23 mouse cellular contexts compared by ENCODE assay signal in genomic region chr13:118819785-118820184, GRCm38 (mm10).
DNase-seq lines count a peak whose midpoint lies in the region; ATAC-seq and TF ChIP-seq lines count a peak whose summit lies in the region.
"Had no signal": no experiment of that assay in that cellular context is flagged by ENCODE, and none has a peak within 500 bp of the region (broad histone marks: within the 10 kb centered on the region; RNA-seq: fewer than 3 reads in every experiment).

No protein-coding gene starts in this region.

- no peak for ATAC-seq in midbrain, postnatal 0 days (ENCODE audit: low FRiP score)
- ATAC-seq in midbrain, embryonic 14.5 days (ENCODE audit: low FRiP score, low TSS enrichment), result no peak
- no peak for ATAC-seq in forebrain, embryonic 13.5 days
- ATAC-seq: activated CD4-positive, CD25-positive, alpha-beta regulatory T cell, adult 4 months; CD4-positive, CD25-positive, alpha-beta regulatory T cell, adult 4 months; Patski had no signal

- no peak overlapping the region for H3K4me2 ChIP-seq in midbrain, postnatal 0 days (ENCODE audit: low read depth, low read length, poor library complexity, severe bottlenecking)
- H3K4me2 ChIP-seq in midbrain, embryonic 14.5 days (ENCODE audit: low read length), result no peak overlapping the region
- peak overlapping the region; percentile 66 for H3K4me2 ChIP-seq in CH12.LX (ENCODE audit: insufficient read depth, low read depth, poor library complexity, severe bottlenecking)
- H3K4me2 ChIP-seq in forebrain, embryonic 13.5 days, result no peak overlapping the region

- TF ChIP-seq CTCF in midbrain, postnatal 0 days (IDR thresholded peaks at IDR 0.05), result 0 out of 2 replicates have a peak, but pooled peaks have one; percentile 8
- TF ChIP-seq CTCF in CH12.LX (conservative IDR thresholded peaks at IDR 0.05 in 1 of 2, IDR thresholded peaks at IDR 0.05 in 1 of 2; ENCODE audit: low read depth in 2 of 2, low read length in 2 of 2), result peak in 1 of 2 experiments; percentile 61; a peak in 2 of 4 replicates

- TF ChIP-seq RAD21 in CH12.LX (IDR thresholded peaks at IDR 0.05; ENCODE audit: low read depth, low read length), result peak; percentile 53

- no peak overlapping the region for H3K9ac ChIP-seq in midbrain, postnatal 0 days (replicated peaks; ENCODE audit: low read length, poor library complexity, severe bottlenecking)
- H3K9ac ChIP-seq in midbrain, embryonic 14.5 days (replicated peaks; ENCODE audit: low read length), result no peak overlapping the region
- no peak overlapping the region for H3K9ac ChIP-seq in CH12.LX (ENCODE audit: insufficient read depth, low read depth)
- no peak overlapping the region for H3K9ac ChIP-seq in forebrain, embryonic 13.5 days

- WGBS in midbrain, postnatal 0 days, result 84% methylated on average over 6 of the region's 6 CpGs
- WGBS in midbrain, embryonic 14.5 days, result 88% methylated on average over 6 of the region's 6 CpGs
- 74% methylated on average over 6 of the region's 6 CpGs for WGBS in limb, embryonic 10.5 days
- WGBS in forebrain, embryonic 13.5 days, result 89% methylated on average over 6 of the region's 6 CpGs

- H3K9me3 ChIP-seq in midbrain, postnatal 0 days (ENCODE audit: low read length), result no peaks in the 10 kb centered on the region
- H3K9me3 ChIP-seq in midbrain, embryonic 14.5 days (ENCODE audit: control insufficient read depth, low read length), result no peaks in the 10 kb centered on the region
- H3K9me3 ChIP-seq in CH12.LX (replicated peaks; ENCODE audit: low read length), result no peaks in the 10 kb centered on the region
- H3K9me3 ChIP-seq in limb, embryonic 10.5 days (replicated peaks), result no peaks in the 10 kb centered on the region
- no peaks in the 10 kb centered on the region for H3K9me3 ChIP-seq in forebrain, embryonic 13.5 days (replicated peaks)
- H3K9me3 ChIP-seq: G1E had no signal

- H3K27me3 ChIP-seq in midbrain, postnatal 0 days (ENCODE audit: insufficient read depth, low read length), result no peaks in the 10 kb centered on the region
- no peaks in the 10 kb centered on the region for H3K27me3 ChIP-seq in midbrain, embryonic 14.5 days (ENCODE audit: control insufficient read depth, insufficient read depth, low read length)
- no peaks in the 10 kb centered on the region for H3K27me3 ChIP-seq in CH12.LX (replicated peaks)
- no peaks in the 10 kb centered on the region for H3K27me3 ChIP-seq in limb, embryonic 10.5 days (ENCODE audit: low read depth, poor library complexity, severe bottlenecking)
- no peaks in the 10 kb centered on the region for H3K27me3 ChIP-seq in forebrain, embryonic 13.5 days
- H3K27me3 ChIP-seq: Patski had no signal

- TF ChIP-seq EP300 in CH12.LX (IDR thresholded peaks at IDR 0.05; ENCODE audit: low read length), result no peak

- no peak overlapping the region for H3K4me3 ChIP-seq in midbrain, postnatal 0 days (ENCODE audit: low read depth, low read length)
- H3K4me3 ChIP-seq in midbrain, embryonic 14.5 days (replicated peaks; ENCODE audit: low read depth, low read length), result no peak overlapping the region
- H3K4me3 ChIP-seq in CH12.LX (replicated peaks in 1 of 3; ENCODE audit: low read depth in 2 of 3, low read length in 2 of 3, poor library complexity in 1 of 3), result no peak overlapping the region
- H3K4me3 ChIP-seq in limb, embryonic 10.5 days, result no peak overlapping the region
- H3K4me3 ChIP-seq in forebrain, embryonic 13.5 days, result no peak overlapping the region

- H3K36me3 ChIP-seq in midbrain, postnatal 0 days (ENCODE audit: insufficient read depth, low read length), result no peaks in the 10 kb centered on the region
- no peaks in the 10 kb centered on the region for H3K36me3 ChIP-seq in midbrain, embryonic 14.5 days (ENCODE audit: control insufficient read depth, insufficient read depth, low read length)
- H3K36me3 ChIP-seq in CH12.LX (replicated peaks in 1 of 2; ENCODE audit: control insufficient read depth in 1 of 2, insufficient read depth in 1 of 2, low read length in 1 of 2), result no peaks in the 10 kb centered on the region
- H3K36me3 ChIP-seq in limb, embryonic 10.5 days, result no peaks in the 10 kb centered on the region
- H3K36me3 ChIP-seq in forebrain, embryonic 13.5 days (ENCODE audit: poor library complexity, severe bottlenecking), result no peaks in the 10 kb centered on the region
- H3K36me3 ChIP-seq: G1E had no signal

- in situ Hi-C loops in CH12.LX (cut with MboI; ENCODE audit: low pct_ligation_motif_present, low pct_unique_long_range_greater_than_20kb, low sequenced_read_pairs), result no loop called here

- no peak for TF ChIP-seq POLR2A in CH12.LX (IDR thresholded peaks at IDR 0.05; ENCODE audit: low read depth, low read length)

- no peak for DNase-seq in midbrain, postnatal 0 days (ENCODE audit: low spot score)
- no peak for DNase-seq in midbrain, embryonic 14.5 days
- DNase-seq in CH12.LX (ENCODE audit: extremely low read depth) (peak; percentile 37), NIH3T3 (ENCODE audit: low read depth) (peak; percentile 9)
- no peak for DNase-seq in limb, embryonic 10.5 days (ENCODE audit: low spot score)
- no peak for DNase-seq in layer of hippocampus, adult 18-20 months (ENCODE audit: low spot score in 2 of 2)
- no peak for DNase-seq in layer of hippocampus, adult 9-10 months (ENCODE audit: low spot score)
- DNase-seq: adrenal gland, adult 2 months; adrenal gland, adult 8-10 months; adrenal gland, postnatal 10 days; adrenal gland, postnatal 14 days; adrenal gland, postnatal 25 days; adrenal gland, postnatal 36 days; B cell, adult 2 months; cerebellum, adult 11 months; cerebellum, adult 11-12 months; cerebellum, adult 18-20 months; cerebellum, adult 2 months had no signal

- dilution Hi-C loops in CH12.LX (cut with MboI; ENCODE audit: extremely low pct_ligation_motif_present, extremely low pct_unique_long_range_greater_than_20kb, low sequenced_read_pairs), result no loop called here

- no peak overlapping the region for H3K27ac ChIP-seq in midbrain, postnatal 0 days (ENCODE audit: low read depth, low read length)
- no peak overlapping the region for H3K27ac ChIP-seq in midbrain, embryonic 14.5 days (replicated peaks; ENCODE audit: low read depth, low read length)
- H3K27ac ChIP-seq in CH12.LX (ENCODE audit: insufficient read depth, low read depth), result no peak overlapping the region
- peak overlapping the region; percentile 58 for H3K27ac ChIP-seq in limb, embryonic 10.5 days
- H3K27ac ChIP-seq in forebrain, embryonic 13.5 days, result no peak overlapping the region

- H3K79me2 ChIP-seq in CH12.LX (replicated peaks; ENCODE audit: control insufficient read depth, extremely low read depth, insufficient read depth, poor library complexity, severe bottlenecking), result no peaks in the 10 kb centered on the region

- no peaks in the 10 kb centered on the region for H3K4me1 ChIP-seq in midbrain, postnatal 0 days (ENCODE audit: insufficient read depth, low read length)
- no peaks in the 10 kb centered on the region for H3K4me1 ChIP-seq in midbrain, embryonic 14.5 days (ENCODE audit: control insufficient read depth, insufficient read depth, low read length)
- H3K4me1 ChIP-seq in CH12.LX (ENCODE audit: control insufficient read depth in 1 of 2, insufficient read depth in 2 of 2), result peaks cover 0 to 10% of the 10 kb centered on the region in 2 experiments; a peak in 1 of 4 replicates
- peaks cover 26% of the 10 kb centered on the region for H3K4me1 ChIP-seq in limb, embryonic 10.5 days
- H3K4me1 ChIP-seq in forebrain, embryonic 13.5 days, result no peaks in the 10 kb centered on the region

TF ChIP-seq in CH12.LX, 34 proteins besides CTCF, POLR2A, EP300 and RAD21:
- TF ChIP-seq ZMIZ1 (IDR thresholded peaks at IDR 0.05; ENCODE audit: low read depth, low read length) (no peak), ZC3H11A (IDR thresholded peaks at IDR 0.05; ENCODE audit: low read depth, low read length) (no peak), ZNF384 (IDR thresholded peaks at IDR 0.05; ENCODE audit: low read depth, low read length) (no peak), JUN (IDR thresholded peaks at IDR 0.05; ENCODE audit: insufficient read depth, low read depth, low read length) (no peak), SMC3 (IDR thresholded peaks at IDR 0.05; ENCODE audit: low read depth, low read length) (peak; percentile 68), ELF1 (IDR thresholded peaks at IDR 0.05; ENCODE audit: low read depth, low read length) (0 out of 2 replicates have a peak, but pooled peaks have one; percentile 12), MEF2A (IDR thresholded peaks at IDR 0.05; ENCODE audit: borderline replicate concordance, low read depth, low read length) (no peak), IRF4 (IDR thresholded peaks at IDR 0.05; ENCODE audit: low read depth, low read length) (0 out of 2 replicates have a peak, but pooled peaks have one; percentile 13)

Comparison
In these comparisons a context has a peak if more than half of its experiments do, and no peak if none do; other contexts are left out.
1. DNase-seq: peak in CH12.LX (single experiment) and NIH3T3 (single experiment); none in midbrain, postnatal 0 days (single experiment), midbrain, embryonic 14.5 days (single experiment), limb, embryonic 10.5 days (single experiment), layer of hippocampus, adult 18-20 months (0 of 2) and layer of hippocampus, adult 9-10 months (single experiment).